Mouse (Mus musculus) thymus, postnatal 36 days (tissue): Measurements from ENCODE around the gene Selenoi.
"Not testable (repeated sequence)": the region's sequence is repeated elsewhere in the genome, so short reads cannot be mapped to it uniquely, and the experiment has no call there.

Experiments used
- DNase-seq, 2 experiments: peaks; one replicate each; pipeline ENCODE4 v3.0.0; 2022; ENCODE audit warnings: mixed read lengths in 2 of 2

The Selenoi gene

GRCm38 (mm10) chr5:30232271-30232971 lies at the start of gene Selenoi:
Gene Selenoi (plus strand): TSS chr5:30232581.
- DNase-seq, result peak; percentile 99 to 100

- DNase-seq, result no peak
Observed at GRCm38 (mm10) chr5:30187687-30188485, 44.5 kb upstream of the Selenoi start.

GRCm38 (mm10) chr5:30192452-30192851 lies 39.9 kb upstream of the Selenoi start:
- no peak for DNase-seq

- no peak for DNase-seq
Observed at GRCm38 (mm10) chr5:30195340-30195739, 37.0 kb upstream of the Selenoi start.

GRCm38 (mm10) chr5:30198257-30198656 lies 34.1 kb upstream of the Selenoi start:
- DNase-seq, result peak in 1 of 2 experiments; percentile 22

GRCm38 (mm10) chr5:30201521-30201920 lies 30.9 kb upstream of the Selenoi start:
- DNase-seq, result no peak

- no peak for DNase-seq
Observed at GRCm38 (mm10) chr5:30202221-30202620, 30.2 kb upstream of the Selenoi start.

GRCm38 (mm10) chr5:30203216-30203885 lies 29.0 kb upstream of the Selenoi start:
- no peak for DNase-seq

- no peak for DNase-seq
Observed at GRCm38 (mm10) chr5:30204441-30204840, 27.9 kb upstream of the Selenoi start.

GRCm38 (mm10) chr5:30205034-30205433 lies 27.3 kb upstream of the Selenoi start:
- no peak for DNase-seq

GRCm38 (mm10) chr5:30205493-30205892 lies 26.9 kb upstream of the Selenoi start, which contains the start of gene Adgrf3:
Gene Adgrf3 (minus strand): TSS chr5:30205722.
- DNase-seq, result no peak

GRCm38 (mm10) chr5:30207276-30207675 lies 25.1 kb upstream of the Selenoi start:
- peak; percentile 27 to 35 for DNase-seq

GRCm38 (mm10) chr5:30210758-30211157 lies 21.6 kb upstream of the Selenoi start:
- DNase-seq, result not testable (repeated sequence)

- DNase-seq, result peak; percentile 39 to 55
Observed at GRCm38 (mm10) chr5:30214889-30215288, 17.5 kb upstream of the Selenoi start.

GRCm38 (mm10) chr5:30215970-30216369 lies 16.4 kb upstream of the Selenoi start:
- DNase-seq, result no peak

- DNase-seq, result no peak
Observed at GRCm38 (mm10) chr5:30219715-30220114, 12.7 kb upstream of the Selenoi start.

GRCm38 (mm10) chr5:30220666-30221065 lies 11.7 kb upstream of the Selenoi start:
- DNase-seq, result no peak

- DNase-seq, result no peak
Observed at GRCm38 (mm10) chr5:30222681-30223080, 9.7 kb upstream of the Selenoi start.

GRCm38 (mm10) chr5:30230901-30231300 lies 1.5 kb upstream of the Selenoi start:
- peak; percentile 58 to 64 for DNase-seq

GRCm38 (mm10) chr5:30231891-30232270 lies 500 bp upstream of the Selenoi start:
- no peak for DNase-seq

- DNase-seq, result peak; percentile 32 to 39
Observed at GRCm38 (mm10) chr5:30233042-30233441, 661 bp downstream of the Selenoi start.

GRCm38 (mm10) chr5:30233979-30234378 lies 1.6 kb downstream of the Selenoi start:
- DNase-seq, result no peak

- DNase-seq, result no peak
Observed at GRCm38 (mm10) chr5:30235641-30236126, 3.3 kb downstream of the Selenoi start.
